Mouse (Mus musculus): ENCODE data around the gene Cygb. TPM values are rescaled to one million over a fixed set of nuclear protein-coding genes. Genes with fewer than 3 reads are reported as not detected.

The Cygb gene
- total and polyA plus RNA-seq, 3 experiments, result 2.2 to 8.7 TPM; not detected in 1

- TF ChIP-seq UBTF (IDR thresholded peaks at IDR 0.05; ENCODE audit: borderline replicate concordance, insufficient read depth, low read depth, low read length) (no peak), MYB (IDR thresholded peaks at IDR 0.05; ENCODE audit: low read depth, low read length) (no peak), ZKSCAN1 (IDR thresholded peaks at IDR 0.05; ENCODE audit: low read depth, low read length) (no peak), KAT2A (conservative IDR thresholded peaks at IDR 0.05; ENCODE audit: low read depth, low read length) (no peak), TBP (IDR thresholded peaks at IDR 0.05; ENCODE audit: low read depth, low read length) (peak; percentile 81), USF2 (IDR thresholded peaks at IDR 0.05; ENCODE audit: borderline replicate concordance in 1 of 2, insufficient read depth in 1 of 2, low read depth in 1 of 2, low read length in 2 of 2) (peak in 1 of 2 experiments; percentile 94; a peak in 2 of 4 replicates), ZMIZ1 (IDR thresholded peaks at IDR 0.05; ENCODE audit: low read depth, low read length) (0 out of 2 replicates have a peak, but pooled peaks have one; percentile 29), BHLHE40 (IDR thresholded peaks at IDR 0.05; ENCODE audit: borderline replicate concordance, low read depth, low read length) (peak; percentile 99)
Measured at GRCm38 (mm10) chr11:116669787-116670365, 15.8 kb upstream of the Cygb start (continued).

GRCm38 (mm10) chr11:116669316-116669715, 15.2 kb upstream of the Cygb start:
- no peak overlapping the region for H3K4me3 ChIP-seq (ENCODE audit: control insufficient read depth in 1 of 2, insufficient read depth in 1 of 2, low read depth in 2 of 2, low read length in 2 of 2)
- H3K4me1 ChIP-seq (ENCODE audit: control insufficient read depth in 1 of 2, insufficient read depth in 2 of 2, low read length in 2 of 2), result peaks cover 2 to 26% of the 10 kb centered on the region in 2 experiments
- peak overlapping the region; percentile 61 for H3K27ac ChIP-seq (ENCODE audit: control insufficient read depth, low read depth, low read length)
- peaks cover 29% of the 10 kb centered on the region for H3K79me2 ChIP-seq (ENCODE audit: control insufficient read depth, insufficient read depth, low read length, poor library complexity)
- TF ChIP-seq HCFC1 (IDR thresholded peaks at IDR 0.05; ENCODE audit: low read depth, low read length) (no peak), SIN3A (IDR thresholded peaks at IDR 0.05; ENCODE audit: low read length) (no peak), POLR2A (IDR thresholded peaks at IDR 0.05; ENCODE audit: control insufficient read depth in 1 of 2, insufficient read depth in 1 of 2, low read depth in 1 of 2, low read length in 2 of 2, poor library complexity in 1 of 2) (no peak), MXI1 (IDR thresholded peaks at IDR 0.05; ENCODE audit: low read depth, low read length) (no peak), TCF12 (IDR thresholded peaks at IDR 0.05; ENCODE audit: low read depth, low read length) (no peak), MAX (IDR thresholded peaks at IDR 0.05; ENCODE audit: low read length) (no peak), KAT2A (conservative IDR thresholded peaks at IDR 0.05; ENCODE audit: low read depth, low read length) (no peak), E2F4 (IDR thresholded peaks at IDR 0.05; ENCODE audit: borderline replicate concordance, low read depth, low read length) (no peak), SMC3 (IDR thresholded peaks at IDR 0.05; ENCODE audit: low read depth, low read length) (no peak), RCOR1 (IDR thresholded peaks at IDR 0.05; ENCODE audit: low read depth, low read length) (no peak)
- DNase-seq (ENCODE audit: low read depth, low spot score), result no peak
- no peaks in the 10 kb centered on the region for H3K9me3 ChIP-seq (replicated peaks; ENCODE audit: insufficient read depth, low read length)
- peak overlapping the region; percentile 37 for H3K9ac ChIP-seq (ENCODE audit: control insufficient read depth, low read depth, low read length, poor library complexity, severe bottlenecking)
- no peaks in the 10 kb centered on the region for H3K27me3 ChIP-seq (ENCODE audit: control insufficient read depth in 1 of 2, insufficient read depth in 2 of 2, low read length in 2 of 2)
- H3K36me3 ChIP-seq (ENCODE audit: control insufficient read depth in 1 of 2, insufficient read depth in 2 of 2, low read length in 2 of 2), result peaks cover 8 to 28% of the 10 kb centered on the region in 2 experiments

GRCm38 (mm10) chr11:116668839-116669238, 14.7 kb upstream of the Cygb start:
- DNase-seq (ENCODE audit: low read depth, low spot score), result no peak
- Histone ChIP-seq H3K4me1 (ENCODE audit: control insufficient read depth in 1 of 2, insufficient read depth in 2 of 2, low read length in 2 of 2) (peaks cover 2 to 21% of the 10 kb centered on the region in 2 experiments), H3K36me3 (ENCODE audit: control insufficient read depth in 1 of 2, insufficient read depth in 2 of 2, low read length in 2 of 2) (peaks cover 5 to 24% of the 10 kb centered on the region in 2 experiments), H3K9me3 (replicated peaks; ENCODE audit: insufficient read depth, low read length) (no peaks in the 10 kb centered on the region), H3K27ac (ENCODE audit: control insufficient read depth, low read depth, low read length) (no peak overlapping the region), H3K79me2 (ENCODE audit: control insufficient read depth, insufficient read depth, low read length, poor library complexity) (peaks cover 24% of the 10 kb centered on the region), H3K4me3 (ENCODE audit: control insufficient read depth in 1 of 2, insufficient read depth in 1 of 2, low read depth in 2 of 2, low read length in 2 of 2) (no peak overlapping the region), H3K27me3 (ENCODE audit: control insufficient read depth in 1 of 2, insufficient read depth in 2 of 2, low read length in 2 of 2) (no peaks in the 10 kb centered on the region), H3K9ac (ENCODE audit: control insufficient read depth, low read depth, low read length, poor library complexity, severe bottlenecking) (peak overlapping the region; percentile 37; the same call in 1 of the 2 replicates)
- 0 out of 2 replicates have a peak, but pooled peaks have one; percentile 6 for TF ChIP-seq MXI1 (IDR thresholded peaks at IDR 0.05; ENCODE audit: low read depth, low read length)
- no peak for TF ChIP-seq GABPA (IDR thresholded peaks at IDR 0.05; ENCODE audit: low read depth, low read length)
